Mouse (Mus musculus) thymus, postnatal 36 days (tissue): ENCODE results near the gene Map2k3.
"Not testable (repeated sequence)": the region's sequence is repeated elsewhere in the genome, so short reads cannot be mapped to it uniquely, and the experiment has no call there.

Source experiments
- DNase-seq, 2 experiments: peaks; one replicate each; pipeline ENCODE4 v3.0.0; 2022; ENCODE audit warnings: mixed read lengths in 2 of 2

Gene Map2k3

GRCm38 (mm10) chr11:60931869-60932481 is at the start of gene Map2k3:
Gene Map2k3 (plus strand): TSS chr11:60932033.
- DNase-seq = peak; percentile 93 to 95

- DNase-seq = no peak
Observed at GRCm38 (mm10) chr11:60882386-60882785, 49.4 kb upstream of the Map2k3 start.

GRCm38 (mm10) chr11:60886986-60887385 is 44.8 kb upstream of the Map2k3 start:
- DNase-seq = not testable (repeated sequence)

GRCm38 (mm10) chr11:60889861-60890260 is 42.0 kb upstream of the Map2k3 start:
- DNase-seq = no peak

GRCm38 (mm10) chr11:60890286-60890685 is 41.5 kb upstream of the Map2k3 start:
- no peak for DNase-seq

- no peak for DNase-seq
Observed at GRCm38 (mm10) chr11:60890744-60891143, 41.1 kb upstream of the Map2k3 start.

- DNase-seq = no peak
Observed at GRCm38 (mm10) chr11:60895915-60896314, 35.9 kb upstream of the Map2k3 start.

- no peak for DNase-seq
Observed at GRCm38 (mm10) chr11:60902001-60902400, 29.8 kb upstream of the Map2k3 start.

- no peak for DNase-seq
Observed at GRCm38 (mm10) chr11:60902486-60902885, 29.3 kb upstream of the Map2k3 start.

- DNase-seq = no peak
Observed at GRCm38 (mm10) chr11:60903661-60904061, 28.2 kb upstream of the Map2k3 start.

- DNase-seq = no peak
Observed at GRCm38 (mm10) chr11:60905407-60906120, 26.3 kb upstream of the Map2k3 start.

- DNase-seq = no peak
Observed at GRCm38 (mm10) chr11:60906449-60906848, 25.4 kb upstream of the Map2k3 start.

- DNase-seq = no peak
Observed at GRCm38 (mm10) chr11:60908073-60908472, 23.8 kb upstream of the Map2k3 start.

- no peak for DNase-seq
Observed at GRCm38 (mm10) chr11:60909626-60910025, 22.2 kb upstream of the Map2k3 start.

GRCm38 (mm10) chr11:60912525-60912973 is 19.3 kb upstream of the Map2k3 start:
- DNase-seq = no peak

GRCm38 (mm10) chr11:60913301-60914196 is 18.3 kb upstream of the Map2k3 start:
- DNase-seq = peak; percentile 88 to 89

GRCm38 (mm10) chr11:60914491-60914890 is 17.3 kb upstream of the Map2k3 start, which contains the start of gene Natd1:
Gene Natd1 (minus strand): TSS chr11:60914750.
- no peak for DNase-seq

GRCm38 (mm10) chr11:60915201-60915600 is 16.6 kb upstream of the Map2k3 start:
- no peak for DNase-seq

GRCm38 (mm10) chr11:60920021-60920420 is 11.8 kb upstream of the Map2k3 start:
- DNase-seq = no peak

GRCm38 (mm10) chr11:60922195-60922594 is 9.6 kb upstream of the Map2k3 start:
- DNase-seq = no peak

- DNase-seq = no peak
Observed at GRCm38 (mm10) chr11:60922964-60923363, 8.9 kb upstream of the Map2k3 start.

GRCm38 (mm10) chr11:60924498-60924897 is 7.3 kb upstream of the Map2k3 start:
- no peak for DNase-seq

- no peak for DNase-seq
Observed at GRCm38 (mm10) chr11:60924981-60925380, 6.9 kb upstream of the Map2k3 start.
